Mouse (Mus musculus) bone marrow macrophage, adult 2 months (primary cell): ENCODE data around the gene Pik3ip1. TPM values are rescaled to one million over a fixed set of nuclear protein-coding genes. Genes with fewer than 3 reads are reported as not detected.

Source experiments
- H3K27ac ChIP-seq: 2 replicates; pipeline ENCODE4 v1.5.1; 2012; ENCODE audit warnings: low read depth, low read length; ENCODE audit not compliant: insufficient read depth
- H3K4me1 ChIP-seq: 2 replicates; pipeline ENCODE4 v1.6.1; 2012; ENCODE audit warnings: low read length; ENCODE audit not compliant: control insufficient read depth, insufficient read depth
- H3K4me3 ChIP-seq: 2 replicates; pipeline ENCODE4 v1.5.1; 2012; ENCODE audit warnings: mild to moderate bottlenecking, low read length, moderate library complexity; ENCODE audit not compliant: insufficient read depth
- CTCF ChIP-seq: IDR thresholded peaks from 2 replicates; pipeline ENCODE4 v1.5.1; 2012; ENCODE audit warnings: low read depth, mild to moderate bottlenecking, low read length, moderate library complexity
- POLR2A ChIP-seq: IDR thresholded peaks from 2 replicates; pipeline ENCODE4 v1.6.1; 2012; ENCODE audit warnings: mild to moderate bottlenecking, low read depth, low read length, borderline replicate concordance
- polyA plus RNA-seq: library from polyadenylated mRNA; stranded (reverse); fragments of >200 nt; gene quantifications from 2 replicates; pipeline ENCODE4 v1.2.4, GENCODE M21; 2012; ENCODE audit not compliant: missing spikeins, insufficient read depth, insufficient read length

The Pik3ip1 gene
- polyA plus RNA-seq, 1 experiment, result 1.7 TPM

GRCm38 (mm10) chr11:3335651-3336216 lies 5.5 kb downstream of the Pik3ip1 start:
- Histone ChIP-seq H3K27ac (no peak overlapping the region), H3K4me1 (peaks cover 22% of the 10 kb centered on the region), H3K4me3 (no peak overlapping the region)
- TF ChIP-seq CTCF (no peak), POLR2A (no peak)

- TF ChIP-seq CTCF, result no peak
- H3K4me3 ChIP-seq, result no peak overlapping the region
- H3K4me1 ChIP-seq, result peaks cover 22% of the 10 kb centered on the region
- no peak overlapping the region for H3K27ac ChIP-seq
Observed at GRCm38 (mm10) chr11:3336602-3337001, 6.4 kb downstream of the Pik3ip1 start.

- TF ChIP-seq CTCF, result no peak
- no peak for TF ChIP-seq POLR2A
- Histone ChIP-seq H3K27ac (no peak overlapping the region), H3K4me3 (no peak overlapping the region), H3K4me1 (peaks cover 22% of the 10 kb centered on the region)
Observed at GRCm38 (mm10) chr11:3337173-3337955, 7.2 kb downstream of the Pik3ip1 start.

- Histone ChIP-seq H3K4me1 (peaks cover 17% of the 10 kb centered on the region), H3K4me3 (no peak overlapping the region)
Observed at GRCm38 (mm10) chr11:3337961-3338360, 7.8 kb downstream of the Pik3ip1 start.

GRCm38 (mm10) chr11:3341476-3341875 lies 11.3 kb downstream of the Pik3ip1 start:
- TF ChIP-seq CTCF (no peak), POLR2A (no peak)
- 0 out of 2 replicates have a peak, but pooled peaks cover 4% of the 10 kb centered on the region for H3K4me1 ChIP-seq
- H3K4me3 ChIP-seq, result no peak overlapping the region
- H3K27ac ChIP-seq, result no peak overlapping the region

More at GRCm38 (mm10) chr11:3337961-3338360, 7.8 kb downstream of the Pik3ip1 start:
- no peak for TF ChIP-seq POLR2A
- TF ChIP-seq CTCF, result no peak
- H3K27ac ChIP-seq, result no peak overlapping the region

GRCm38 (mm10) chr11:3344916-3345315 lies 14.7 kb downstream of the Pik3ip1 start:
- no peak for TF ChIP-seq CTCF
- no peak for TF ChIP-seq POLR2A
- H3K4me3 ChIP-seq, result no peak overlapping the region
- peaks cover 15% of the 10 kb centered on the region for H3K4me1 ChIP-seq
- no peak overlapping the region for H3K27ac ChIP-seq

GRCm38 (mm10) chr11:3346351-3346750 lies 16.1 kb downstream of the Pik3ip1 start:
- no peak overlapping the region for H3K27ac ChIP-seq
- peaks cover 15% of the 10 kb centered on the region for H3K4me1 ChIP-seq
- no peak overlapping the region for H3K4me3 ChIP-seq
- TF ChIP-seq POLR2A (no peak), CTCF (no peak)

- Histone ChIP-seq H3K27ac (no peak overlapping the region), H3K4me3 (no peak overlapping the region), H3K4me1 (peaks cover 16% of the 10 kb centered on the region)
- TF ChIP-seq CTCF (peak; percentile 86), POLR2A (no peak)
Observed at GRCm38 (mm10) chr11:3347091-3347834, 17.1 kb downstream of the Pik3ip1 start.

GRCm38 (mm10) chr11:3347835-3348195 lies 17.6 kb downstream of the Pik3ip1 start:
- no peak overlapping the region for H3K27ac ChIP-seq
- H3K4me1 ChIP-seq, result peaks cover 20% of the 10 kb centered on the region
- TF ChIP-seq POLR2A, result no peak
- TF ChIP-seq CTCF, result no peak
- H3K4me3 ChIP-seq, result no peak overlapping the region
